Mouse (Mus musculus) kidney, postnatal 10 days (tissue): Measurements from ENCODE around the gene Wwox.

Source experiments
- DNase-seq: peaks from one replicate; pipeline ENCODE4 v3.0.0; 2021; ENCODE audit warnings: mixed read lengths

The Wwox gene

GRCm38 (mm10) chr8:115189836-115190235 lies 750.4 kb downstream of the Wwox start:
- no peak for DNase-seq

GRCm38 (mm10) chr8:115193767-115194166 lies 754.3 kb downstream of the Wwox start:
- DNase-seq, result no peak

GRCm38 (mm10) chr8:115195334-115195733 lies 755.9 kb downstream of the Wwox start:
- DNase-seq, result no peak

- DNase-seq, result no peak
Observed at GRCm38 (mm10) chr8:115196859-115197258, 757.4 kb downstream of the Wwox start.

GRCm38 (mm10) chr8:115199204-115199603 lies 759.7 kb downstream of the Wwox start:
- DNase-seq, result no peak

- DNase-seq, result no peak
Observed at GRCm38 (mm10) chr8:115199616-115200150, 760.2 kb downstream of the Wwox start.

GRCm38 (mm10) chr8:115201726-115202125 lies 762.3 kb downstream of the Wwox start:
- no peak for DNase-seq

GRCm38 (mm10) chr8:115207480-115207879 lies 768.0 kb downstream of the Wwox start:
- no peak for DNase-seq

GRCm38 (mm10) chr8:115208415-115209192 lies 769.1 kb downstream of the Wwox start:
- no peak for DNase-seq

- DNase-seq, result no peak
Observed at GRCm38 (mm10) chr8:115210014-115210413, 770.6 kb downstream of the Wwox start.

GRCm38 (mm10) chr8:115213126-115213525 lies 773.7 kb downstream of the Wwox start:
- no peak for DNase-seq

- no peak for DNase-seq
Observed at GRCm38 (mm10) chr8:115214870-115215269, 775.4 kb downstream of the Wwox start.

- peak; percentile 47 for DNase-seq
Observed at GRCm38 (mm10) chr8:115216801-115217200, 777.3 kb downstream of the Wwox start.

GRCm38 (mm10) chr8:115222545-115222944 lies 783.1 kb downstream of the Wwox start:
- no peak for DNase-seq

GRCm38 (mm10) chr8:115226781-115227583 lies 787.5 kb downstream of the Wwox start:
- DNase-seq, result no peak

- no peak for DNase-seq
Observed at GRCm38 (mm10) chr8:115228903-115229302, 789.4 kb downstream of the Wwox start.

- peak; percentile 18 for DNase-seq
Observed at GRCm38 (mm10) chr8:115234068-115234467, 794.6 kb downstream of the Wwox start.

GRCm38 (mm10) chr8:115237596-115237995 lies 798.1 kb downstream of the Wwox start:
- DNase-seq, result no peak

GRCm38 (mm10) chr8:115243465-115244027 lies 804.1 kb downstream of the Wwox start:
- no peak for DNase-seq

GRCm38 (mm10) chr8:115249688-115250366 lies 810.4 kb downstream of the Wwox start:
- DNase-seq, result peak; percentile 47

- DNase-seq, result no peak
Observed at GRCm38 (mm10) chr8:115255550-115255949, 816.1 kb downstream of the Wwox start.

- no peak for DNase-seq
Observed at GRCm38 (mm10) chr8:115257417-115257816, 818.0 kb downstream of the Wwox start.

GRCm38 (mm10) chr8:115259806-115260205 lies 820.4 kb downstream of the Wwox start:
- no peak for DNase-seq
